Mouse (Mus musculus) neural tube, embryonic 12.5 days (tissue): ENCODE results near the gene Kcnh2. TPM values are rescaled to one million over a fixed set of nuclear protein-coding genes. Genes with fewer than 3 reads are reported as not detected.

Experiments
- ATAC-seq: fragments of 200-750 bp; cut with Nextera tagmentation; 2 replicates; pipeline ENCODE4 v1.8.0; 2017; ENCODE audit warnings: low read depth, mild to moderate bottlenecking, moderate TSS enrichment, moderate library complexity; ENCODE audit not compliant: low FRiP score
- H3K27ac ChIP-seq: fragments of 300-500 bp; sonication (generic); 2 replicates; pipeline ENCODE4 v1.5.1; 2016
- H3K27me3 ChIP-seq: fragments of 300-500 bp; sonication (generic); replicated peaks from 2 replicates; pipeline ENCODE4 v1.6.1; 2016; ENCODE audit warnings: mild to moderate bottlenecking
- H3K36me3 ChIP-seq: fragments of 300-500 bp; sonication (generic); 2 replicates; pipeline ENCODE4 v1.6.1; 2016; ENCODE audit warnings: mild to moderate bottlenecking
- H3K4me1 ChIP-seq: fragments of 300-500 bp; sonication (generic); 2 replicates; pipeline ENCODE4 v1.6.1; 2016
- H3K4me2 ChIP-seq: fragments of 300-500 bp; sonication (generic); replicated peaks from 2 replicates; pipeline ENCODE4 v1.6.1; 2016; ENCODE audit warnings: mild to moderate bottlenecking
- H3K4me3 ChIP-seq: fragments of 300-500 bp; sonication (generic); 2 replicates; pipeline ENCODE4 v1.5.1; 2016
- H3K9ac ChIP-seq: fragments of 300-500 bp; sonication (generic); 2 replicates; pipeline ENCODE4 v1.6.1; 2016; ENCODE audit warnings: mild to moderate bottlenecking
- H3K9me3 ChIP-seq: fragments of 300-500 bp; sonication (generic); 2 replicates; pipeline ENCODE4 v1.6.1; 2016; ENCODE audit warnings: mild to moderate bottlenecking
- WGBS: fragments of 180-500 bp; shearing (Covaris S2); methylation state at CpG from one replicate; pipeline ENCODE4 v1.1.7; 2016; 5-methylcytosine and 5-hydroxymethylcytosine counted together
- polyA plus RNA-seq: library from polyadenylated mRNA; unstranded; fragments of >200 nt; fragmentation: Nextera tagmentation; extraction: Ambion mirVana; gene quantifications from 2 replicates; pipeline ENCODE4 v1.2.1, GENCODE M21; 2016

Kcnh2 gene
- polyA plus RNA-seq, 1 experiment from 2014 or later: 18.6 TPM

DNA sequence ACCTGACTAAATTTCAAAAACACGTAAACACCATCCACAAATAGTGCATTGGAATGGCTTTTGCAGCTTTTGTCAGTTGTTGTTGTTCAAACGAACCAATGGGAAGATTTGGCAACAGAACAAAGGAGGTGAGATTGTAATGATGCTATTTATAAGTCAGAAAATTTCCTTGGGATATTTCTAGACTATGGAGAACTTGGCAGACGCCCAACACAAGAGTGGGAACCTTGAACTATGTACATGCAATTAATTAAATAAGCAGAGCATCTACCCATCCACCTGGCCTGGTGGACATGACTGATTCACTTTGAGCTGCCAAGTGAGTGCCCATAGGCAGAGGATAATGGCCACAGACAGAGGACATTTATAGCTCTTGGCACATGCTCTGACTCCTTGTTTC is 59.5 kb downstream of the Kcnh2 start:
- peaks cover 7% of the 10 kb centered on the region; the same call in 1 of the 2 replicates for H3K9me3 ChIP-seq
- no peaks in the 10 kb centered on the region for H3K27me3 ChIP-seq
- no peak overlapping the region for H3K4me2 ChIP-seq
- H3K4me3 ChIP-seq: no peak overlapping the region
- no peak for ATAC-seq
- no peaks in the 10 kb centered on the region for H3K36me3 ChIP-seq
- H3K9ac ChIP-seq: no peak overlapping the region
- H3K27ac ChIP-seq: no peak overlapping the region
- H3K4me1 ChIP-seq: no peaks in the 10 kb centered on the region
- 81% methylated on average over 3 of the region's 3 CpGs for WGBS

DNA sequence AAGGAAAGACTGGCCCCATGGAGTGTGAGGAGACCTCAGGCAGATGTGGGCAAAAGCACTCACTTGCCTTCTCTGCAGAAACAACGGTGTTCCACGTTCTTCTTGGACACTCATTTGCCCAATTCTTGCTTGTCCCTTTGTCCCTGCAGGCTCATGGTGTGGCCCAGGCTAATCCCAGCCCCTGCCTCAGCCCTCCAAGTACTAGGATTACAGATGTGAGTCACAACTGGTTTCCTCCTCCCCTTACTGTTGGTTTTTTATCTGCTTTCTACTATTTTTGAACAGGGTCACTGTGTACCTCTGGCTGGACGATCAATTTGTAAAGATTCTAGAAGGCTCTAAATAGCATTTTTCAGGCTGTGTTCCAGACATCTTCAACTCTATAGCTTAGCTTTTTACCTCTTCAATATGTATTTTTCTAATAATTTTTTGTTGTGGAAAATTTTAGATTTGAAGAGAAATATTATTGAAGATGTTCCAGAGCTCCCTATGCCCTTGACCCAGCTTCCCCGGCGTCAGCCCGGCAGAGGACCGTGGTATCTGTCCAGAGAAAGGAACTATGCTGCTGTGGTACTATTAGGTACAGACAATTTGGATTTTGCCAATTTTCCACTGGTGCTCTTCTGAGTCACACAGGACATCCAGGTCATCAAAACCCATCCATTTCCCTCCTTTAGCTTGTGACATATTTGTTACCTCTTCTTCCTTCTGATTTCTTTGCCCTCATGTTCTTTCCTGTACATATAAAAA is 65.0 kb downstream of the Kcnh2 start:
- H3K9me3 ChIP-seq: no peaks in the 10 kb centered on the region
- WGBS: 76% methylated on average over 7 of the region's 7 CpGs
- H3K4me3 ChIP-seq: no peak overlapping the region
- no peaks in the 10 kb centered on the region for H3K36me3 ChIP-seq
- no peak for ATAC-seq
- H3K9ac ChIP-seq: no peak overlapping the region
- H3K27me3 ChIP-seq: no peaks in the 10 kb centered on the region
- H3K4me1 ChIP-seq: peaks cover 5% of the 10 kb centered on the region; the same call in 1 of the 2 replicates
- no peak overlapping the region for H3K4me2 ChIP-seq
- H3K27ac ChIP-seq: no peak overlapping the region

DNA sequence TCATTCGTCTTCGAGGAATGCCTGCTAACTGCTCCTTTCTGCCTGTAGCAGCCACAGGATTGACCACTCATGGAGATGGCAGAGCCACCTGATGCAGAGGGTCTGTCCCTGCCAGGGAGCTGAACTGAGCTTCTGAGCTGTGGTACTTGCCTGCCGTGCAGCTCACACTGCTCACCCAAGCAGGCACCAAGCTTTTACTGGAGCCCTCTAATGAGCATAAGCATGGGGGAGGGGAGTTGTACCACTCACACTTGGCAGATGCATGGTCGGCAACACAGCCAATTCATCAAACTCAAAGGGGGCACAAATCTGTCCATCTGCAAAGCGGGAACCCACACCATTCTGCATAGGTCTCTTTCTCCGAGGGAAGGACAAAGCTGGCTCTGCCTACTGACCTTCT is 67.3 kb downstream of the Kcnh2 start:
- peaks cover 5% of the 10 kb centered on the region; the same call in 1 of the 2 replicates for H3K4me1 ChIP-seq
- WGBS: 69% methylated on average over 6 of the region's 6 CpGs
- H3K27me3 ChIP-seq: no peaks in the 10 kb centered on the region
- no peaks in the 10 kb centered on the region for H3K36me3 ChIP-seq
- H3K27ac ChIP-seq: no peak overlapping the region
- no peak overlapping the region for H3K9ac ChIP-seq
- no peak for ATAC-seq
- H3K4me2 ChIP-seq: no peak overlapping the region
- no peaks in the 10 kb centered on the region for H3K9me3 ChIP-seq
- H3K4me3 ChIP-seq: no peak overlapping the region

DNA sequence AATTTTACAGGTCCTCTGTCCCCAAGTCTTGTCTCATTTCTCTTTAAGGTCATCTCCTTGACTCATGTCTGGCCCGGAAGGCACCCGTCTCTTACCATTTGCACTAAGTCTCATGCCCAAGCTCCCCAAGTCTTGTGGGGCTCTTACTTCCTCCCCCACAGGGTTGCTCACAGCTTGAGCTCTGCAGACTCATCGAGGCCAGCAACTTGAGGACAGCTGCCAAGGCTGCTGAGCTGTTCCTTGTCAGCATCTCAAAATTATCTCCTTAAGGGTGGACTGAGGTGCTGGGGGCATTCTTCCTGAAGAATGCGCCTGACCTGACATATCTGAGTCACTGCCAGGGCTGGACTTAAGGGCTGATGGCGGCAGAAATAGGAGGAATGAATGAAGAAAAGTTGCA is 68.2 kb downstream of the Kcnh2 start:
- Histone ChIP-seq H3K36me3 (no peaks in the 10 kb centered on the region), H3K27ac (no peak overlapping the region), H3K9me3 (no peaks in the 10 kb centered on the region), H3K4me1 (peaks cover 5% of the 10 kb centered on the region; the same call in 1 of the 2 replicates), H3K27me3 (no peaks in the 10 kb centered on the region), H3K4me2 (no peak overlapping the region), H3K4me3 (no peak overlapping the region), H3K9ac (no peak overlapping the region)
- WGBS: 85% methylated on average over 5 of the region's 5 CpGs
- no peak for ATAC-seq

DNA sequence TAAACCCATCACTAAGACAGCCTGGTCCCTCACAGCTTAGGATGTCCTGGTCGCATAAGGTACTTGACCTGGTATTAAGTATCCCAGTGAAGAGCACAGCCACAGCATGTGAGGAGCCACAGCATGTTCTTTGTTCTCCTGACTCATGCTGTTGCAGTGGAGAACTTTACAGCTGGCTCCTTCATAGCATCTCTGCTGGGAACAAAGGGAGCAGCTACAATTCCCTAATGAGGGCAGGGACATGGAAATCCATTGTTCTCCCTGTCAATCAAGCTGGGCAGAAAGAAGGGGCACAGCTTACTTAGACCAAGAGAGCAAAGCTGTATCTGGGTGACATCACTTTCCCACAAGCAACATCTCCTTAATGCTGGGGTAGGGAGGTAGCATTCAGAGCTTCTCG is 70.9 kb downstream of the Kcnh2 start:
- Histone ChIP-seq H3K9ac (no peak overlapping the region), H3K9me3 (no peaks in the 10 kb centered on the region), H3K27me3 (no peaks in the 10 kb centered on the region), H3K27ac (no peak overlapping the region), H3K4me1 (peaks cover 5% of the 10 kb centered on the region; the same call in 1 of the 2 replicates), H3K4me2 (no peak overlapping the region), H3K36me3 (no peaks in the 10 kb centered on the region), H3K4me3 (no peak overlapping the region)
- WGBS: 41% methylated on average over 2 of the region's 2 CpGs
- no peak for ATAC-seq

DNA sequence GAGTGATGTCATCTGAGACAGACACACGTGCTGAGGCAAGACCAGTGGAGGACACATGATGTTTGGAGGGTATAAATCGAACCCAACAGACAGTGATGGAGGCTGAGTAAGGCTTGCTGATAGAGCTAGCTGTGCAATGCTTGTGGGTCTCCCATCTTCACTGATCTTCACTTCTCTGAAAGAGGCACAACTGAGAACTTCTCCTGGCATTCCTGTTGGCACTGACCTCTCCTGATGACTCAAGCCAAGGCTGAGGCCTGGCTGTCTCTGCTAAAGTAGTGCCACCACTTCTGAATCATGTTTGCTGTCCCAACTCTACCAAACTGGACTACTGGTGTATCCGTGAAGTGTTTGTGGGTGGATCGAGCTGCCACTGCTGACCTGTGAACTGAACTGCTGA is 71.9 kb downstream of the Kcnh2 start:
- H3K4me2 ChIP-seq: no peak overlapping the region
- ATAC-seq: no peak
- no peaks in the 10 kb centered on the region for H3K9me3 ChIP-seq
- no peak overlapping the region for H3K9ac ChIP-seq
- 89% methylated on average over 4 of the region's 4 CpGs for WGBS
- H3K36me3 ChIP-seq: no peaks in the 10 kb centered on the region
- H3K27me3 ChIP-seq: no peaks in the 10 kb centered on the region
- no peak overlapping the region for H3K27ac ChIP-seq
- no peak overlapping the region for H3K4me3 ChIP-seq
- peaks cover 5% of the 10 kb centered on the region; the same call in 1 of the 2 replicates for H3K4me1 ChIP-seq

DNA sequence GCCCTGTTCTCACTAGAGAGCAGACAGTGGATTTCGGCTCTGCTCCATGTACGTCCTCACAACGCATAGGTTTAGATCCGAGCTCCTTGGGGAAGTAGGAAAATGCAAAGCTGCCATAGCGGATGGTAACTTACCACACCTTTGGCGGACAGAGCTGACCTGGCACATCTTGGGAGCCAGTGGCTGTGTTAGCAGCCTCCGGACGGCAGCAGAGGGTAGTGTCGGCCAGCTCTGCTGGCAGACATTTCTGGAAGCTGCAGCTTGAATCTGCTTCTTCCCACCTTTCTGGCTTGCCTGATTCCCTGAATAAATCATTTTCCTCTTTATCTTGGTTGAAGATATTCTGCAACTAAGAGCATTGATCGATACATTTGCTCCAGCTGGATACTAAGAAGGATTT is 73.2 kb downstream of the Kcnh2 start:
- Histone ChIP-seq H3K36me3 (no peaks in the 10 kb centered on the region), H3K4me3 (no peak overlapping the region), H3K9me3 (no peaks in the 10 kb centered on the region), H3K9ac (no peak overlapping the region), H3K27ac (no peak overlapping the region), H3K27me3 (no peaks in the 10 kb centered on the region), H3K4me1 (no peaks in the 10 kb centered on the region), H3K4me2 (no peak overlapping the region)
- no peak for ATAC-seq
- 89% methylated on average over 10 of the region's 10 CpGs for WGBS

DNA sequence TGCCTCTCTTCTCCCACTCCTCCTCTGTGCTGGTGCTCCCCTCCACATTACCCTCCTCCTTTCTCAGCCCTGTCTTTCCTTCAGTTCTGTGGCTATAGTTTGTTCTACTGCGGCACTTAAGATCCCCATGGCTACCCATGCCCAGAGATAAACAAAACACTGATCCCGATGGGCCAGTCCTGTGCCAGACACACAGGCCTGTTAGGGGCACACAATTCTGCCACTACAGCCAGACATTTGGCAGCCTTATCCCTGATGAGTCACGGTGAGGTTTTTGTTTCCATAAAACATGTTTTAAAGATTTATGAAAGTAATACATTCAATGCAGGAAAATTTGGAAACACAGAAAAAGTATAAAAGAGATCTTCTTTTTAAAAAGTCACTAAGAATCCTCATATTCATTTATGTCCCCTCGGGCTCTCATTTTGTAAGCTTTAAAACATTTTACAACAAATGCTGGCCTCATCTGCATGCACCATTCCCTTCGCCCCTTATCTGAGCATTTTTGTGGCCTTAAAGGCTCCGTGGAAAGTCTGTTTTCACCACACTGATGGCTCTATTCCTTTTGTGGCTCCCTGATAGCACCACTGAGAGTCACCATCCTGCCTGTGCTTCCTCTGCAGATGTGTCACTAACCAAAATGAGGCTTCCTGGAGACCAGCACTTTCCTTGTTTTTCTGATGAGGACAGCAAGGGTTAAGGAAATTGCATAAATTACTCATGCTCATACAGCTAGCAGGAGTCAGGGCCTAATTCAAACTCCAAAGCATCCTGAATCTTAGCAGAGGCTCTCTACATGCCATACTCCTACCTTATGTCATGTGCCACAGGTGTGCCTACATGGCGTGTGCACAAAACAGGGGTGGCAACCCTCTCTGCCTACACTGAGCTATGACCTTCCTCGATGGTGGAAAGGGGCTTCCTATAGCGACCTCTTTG is 77.5 kb downstream of the Kcnh2 start:
- no peak overlapping the region for H3K9ac ChIP-seq
- 77% methylated on average over 9 of the region's 9 CpGs for WGBS
- H3K4me2 ChIP-seq: no peak overlapping the region
- no peaks in the 10 kb centered on the region for H3K9me3 ChIP-seq
- no peak for ATAC-seq
- H3K4me3 ChIP-seq: no peak overlapping the region
- H3K27ac ChIP-seq: no peak overlapping the region
- H3K27me3 ChIP-seq: no peaks in the 10 kb centered on the region
- no peaks in the 10 kb centered on the region for H3K4me1 ChIP-seq
- no peaks in the 10 kb centered on the region for H3K36me3 ChIP-seq

DNA sequence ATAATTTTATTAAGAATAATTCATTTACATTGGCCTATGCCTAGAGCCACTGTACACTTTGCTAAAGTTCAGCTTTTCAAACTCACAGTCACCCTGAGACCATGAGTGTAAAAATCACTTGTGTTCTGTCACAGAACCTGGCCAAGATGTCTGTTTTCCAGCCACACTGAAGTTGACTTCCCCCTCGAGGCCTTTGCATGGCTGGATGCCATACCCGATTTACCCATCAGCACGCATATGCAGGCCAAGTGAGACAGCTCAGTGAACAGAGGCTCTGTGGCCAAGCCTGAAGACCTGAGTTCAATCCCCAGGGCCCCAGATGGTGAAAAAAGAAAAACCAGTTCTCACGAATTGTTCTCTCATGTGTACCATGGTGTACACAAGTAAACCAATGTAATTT is 80.5 kb downstream of the Kcnh2 start:
- H3K27me3 ChIP-seq: no peaks in the 10 kb centered on the region
- H3K9ac ChIP-seq: no peak overlapping the region
- H3K4me3 ChIP-seq: no peak overlapping the region
- no peak for ATAC-seq
- H3K4me1 ChIP-seq: no peaks in the 10 kb centered on the region
- H3K4me2 ChIP-seq: no peak overlapping the region
- whole genome bisulfite sequencing: 79% methylated on average over 4 of the region's 4 CpGs
- no peaks in the 10 kb centered on the region for H3K36me3 ChIP-seq
- no peaks in the 10 kb centered on the region for H3K9me3 ChIP-seq
- no peak overlapping the region for H3K27ac ChIP-seq

Other genes with a start within 250 kb of the Kcnh2 start
- 19.4 and 20.7 TPM in 2 replicates for gene Nupl2, start 186.6 kb downstream of the Kcnh2 start, polyA plus RNA-seq
- 9.2 and 9.4 TPM in 2 replicates for gene Nos3, start 13.2 kb upstream of the Kcnh2 start, polyA plus RNA-seq
- gene Atg9b, start 40.5 kb upstream of the Kcnh2 start, polyA plus RNA-seq: 0.34 and 0.35 TPM in 2 replicates
- gene Abcb8, start 42.1 kb upstream of the Kcnh2 start, polyA plus RNA-seq: 45.9 and 52.7 TPM in 2 replicates
- 1.0 and 1.4 TPM in 2 replicates for gene Asic3, start 61.8 kb upstream of the Kcnh2 start, polyA plus RNA-seq
- gene Cdk5, start 71.9 kb upstream of the Kcnh2 start, polyA plus RNA-seq: 75.4 and 79.2 TPM in 2 replicates
- gene Slc4a2, start 72.2 kb upstream of the Kcnh2 start, polyA plus RNA-seq: 23.0 and 24.3 TPM in 2 replicates
- 114 TPM in 2 replicates for gene Fastk, start 93.7 kb upstream of the Kcnh2 start, polyA plus RNA-seq
- gene Tmub1, start 96.2 kb upstream of the Kcnh2 start, polyA plus RNA-seq: 35.3 and 40.0 TPM in 2 replicates
- gene Agap3, start 100.6 kb upstream of the Kcnh2 start, polyA plus RNA-seq: 109 and 113 TPM in 2 replicates
- gene Gbx1, start 175.6 kb upstream of the Kcnh2 start, polyA plus RNA-seq: 11.0 and 12.0 TPM in 2 replicates
- 0.37 and 0.82 TPM in 2 replicates for gene Asb10, start 189.4 kb upstream of the Kcnh2 start, polyA plus RNA-seq
- 0.15 and 0.20 TPM in 2 replicates for gene 4931409K22Rik, start 205.2 kb upstream of the Kcnh2 start, polyA plus RNA-seq
- 114 and 123 TPM in 2 replicates for gene Abcf2, start 225.9 kb upstream of the Kcnh2 start, polyA plus RNA-seq
- 19.8 and 21.6 TPM in 2 replicates for gene Chpf2, start 235.1 kb upstream of the Kcnh2 start, polyA plus RNA-seq